Mouse (Mus musculus) stomach, postnatal 0 days (tissue): ENCODE results near the gene Brox.

Experiments
- CTCF ChIP-seq: IDR thresholded peaks from 2 replicates; pipeline ENCODE4 v1.5.1; 2016; ENCODE audit warnings: antibody characterized with exemption, low read depth, mild to moderate bottlenecking, moderate library complexity
- EP300 ChIP-seq: optimal IDR thresholded peaks from 2 replicates; pipeline ENCODE3; 2016; ENCODE audit warnings: antibody characterized with exemption

DNA sequence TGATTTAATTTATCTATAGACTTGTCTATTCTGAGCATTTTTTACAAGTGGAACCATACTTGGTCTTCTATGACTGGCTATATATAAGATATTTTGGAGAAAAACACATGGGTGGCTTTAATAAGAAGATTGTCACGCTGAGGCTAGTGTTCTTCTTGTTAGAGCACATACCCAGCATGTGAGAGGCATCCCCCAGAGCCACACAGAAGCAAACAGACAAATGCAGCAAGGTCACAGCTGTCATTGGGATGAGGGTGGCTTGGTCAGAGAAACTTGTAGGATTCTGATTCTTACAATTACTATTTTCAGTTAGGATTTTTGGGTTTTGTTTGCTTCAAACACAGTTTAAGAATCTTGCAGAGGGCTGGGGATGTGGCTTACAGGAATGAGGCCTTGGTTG, 11.4 kb upstream of the Brox start:
- TF ChIP-seq CTCF (no peak), EP300 (no peak)
